Mouse (Mus musculus) megakaryocyte, embryonic 14.5 days (primary cell): ENCODE data around the gene Cant1. TPM values are rescaled to one million over a fixed set of nuclear protein-coding genes. Genes with fewer than 3 reads are reported as not detected.
"Not testable (repeated sequence)": the region's sequence is repeated elsewhere in the genome, so short reads cannot be mapped to it uniquely, and the experiment has no call there.

ENCODE experiments used
- H3K27me3 ChIP-seq: replicated peaks from 2 replicates; pipeline ENCODE3; 2012; ENCODE audit warnings: inconsistent platforms
- H3K36me3 ChIP-seq: replicated peaks from 2 replicates; pipeline ENCODE3; 2012; ENCODE audit warnings: low read length, inconsistent platforms, mixed read lengths
- H3K4me1 ChIP-seq: 2 replicates; pipeline ENCODE4 v1.6.1; 2012; ENCODE audit warnings: inconsistent platforms
- H3K4me3 ChIP-seq: replicated peaks from 2 replicates; pipeline ENCODE3; 2012; ENCODE audit warnings: moderate library complexity, mild to moderate bottlenecking, inconsistent platforms
- H3K9me3 ChIP-seq: 2 replicates; pipeline ENCODE4 v1.6.1; 2012; ENCODE audit warnings: inconsistent platforms
- FLI1 ChIP-seq: IDR thresholded peaks from 2 replicates; pipeline ENCODE4 v1.6.1; 2012; ENCODE audit warnings: low read length, inconsistent platforms, mixed read lengths
- GATA1 ChIP-seq: IDR thresholded peaks from 3 replicates; pipeline ENCODE4 v1.6.1; 2012; ENCODE audit warnings: mixed read lengths, low read length, inconsistent platforms, borderline replicate concordance
- polyA plus RNA-seq: library from polyadenylated mRNA; stranded (reverse); fragments of >175 nt; gene quantifications from 2 replicates; pipeline ENCODE4 v1.2.3, GENCODE M21; 2012; ENCODE audit warnings: low replicate concordance; ENCODE audit not compliant: insufficient read depth

Cant1 gene
- polyA plus RNA-seq, 1 experiment, result 41.8 TPM

DNA sequence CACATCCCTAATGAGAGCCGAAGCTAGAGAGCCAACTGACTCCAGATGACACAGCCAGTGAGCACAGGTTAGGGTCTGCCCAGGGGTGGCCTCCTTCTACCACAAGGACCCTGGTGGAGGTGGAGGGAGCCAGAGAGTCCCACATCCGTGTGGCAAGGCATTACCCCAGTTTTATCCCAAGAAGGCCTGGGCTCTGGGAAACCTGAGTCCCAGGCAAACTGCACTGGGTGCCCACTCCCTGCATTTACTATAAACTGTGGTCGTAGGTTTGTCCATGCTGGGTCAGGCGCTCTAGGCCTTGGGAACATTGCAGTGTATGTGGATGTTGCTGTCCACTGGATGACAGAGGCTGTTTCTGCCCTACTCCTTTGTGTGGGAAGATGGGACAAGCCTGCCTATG, 17.7 kb downstream of the Cant1 start:
- Histone ChIP-seq H3K36me3 (peaks cover 64% of the 10 kb centered on the region), H3K27me3 (no peaks in the 10 kb centered on the region)
- TF ChIP-seq GATA1 (no peak), FLI1 (no peak)

DNA sequence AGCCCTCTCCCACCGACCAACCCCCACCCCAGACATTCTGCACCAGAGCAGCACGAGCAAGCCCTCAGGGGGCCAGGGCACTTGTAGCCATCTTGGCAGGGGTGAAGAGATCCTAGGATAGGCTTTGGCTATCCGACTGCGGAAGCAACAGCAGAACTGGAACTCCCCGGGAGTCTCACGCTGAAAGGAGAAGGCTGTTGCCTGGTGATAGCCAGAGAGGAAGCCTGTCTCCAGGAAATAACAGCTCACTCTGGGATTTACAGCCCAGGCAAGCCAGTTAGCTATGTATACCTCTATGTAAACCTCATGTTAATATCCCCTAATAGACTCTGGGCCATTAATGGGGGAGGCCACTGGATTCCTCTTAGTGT, 18.3 kb downstream of the Cant1 start:
- Histone ChIP-seq H3K27me3 (no peaks in the 10 kb centered on the region), H3K9me3 (peaks cover 11% of the 10 kb centered on the region), H3K36me3 (peaks cover 64% of the 10 kb centered on the region), H3K4me1 (peaks cover 86% of the 10 kb centered on the region), H3K4me3 (peak overlapping the region; percentile 95)
- peak; percentile 60; the same call in 1 of the 3 replicates for TF ChIP-seq GATA1
- no peak for TF ChIP-seq FLI1

More for the DNA sequence above, 17.7 kb downstream of the Cant1 start:
- Histone ChIP-seq H3K4me3 (peak overlapping the region; percentile 95), H3K4me1 (peaks cover 88% of the 10 kb centered on the region), H3K9me3 (peaks cover 5% of the 10 kb centered on the region)

DNA sequence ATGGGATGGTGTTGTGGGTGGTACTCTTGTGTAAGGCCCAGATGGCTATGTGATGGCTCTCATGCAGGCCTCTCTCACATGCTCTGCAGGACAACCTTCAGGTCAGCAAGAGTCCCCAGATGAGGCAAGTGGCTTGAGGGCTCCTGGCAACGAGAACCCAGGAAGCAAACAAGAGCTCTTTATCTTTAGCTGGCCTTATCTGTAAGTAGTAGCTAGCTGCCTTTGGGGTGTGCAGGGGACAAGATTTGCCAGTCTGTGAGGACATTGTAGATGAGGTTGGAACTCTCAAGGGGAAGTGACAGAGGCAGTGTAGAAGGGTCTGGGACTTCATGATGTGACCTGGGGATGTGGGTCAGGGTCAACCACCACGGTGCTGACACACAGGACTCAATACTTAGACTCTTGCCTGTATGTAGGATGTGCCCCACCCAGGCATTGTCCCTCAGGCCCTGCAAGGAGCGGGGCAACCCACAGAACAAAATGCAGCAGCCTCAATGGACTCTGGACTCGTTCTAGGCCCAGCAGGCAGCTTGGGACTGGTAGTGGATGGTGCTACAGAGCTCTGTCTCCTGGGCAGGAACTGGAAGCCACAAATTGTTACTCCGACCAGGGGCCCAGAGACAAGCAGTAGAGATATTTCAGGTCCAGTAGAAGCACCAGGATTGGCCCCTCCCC, 18.9 kb downstream of the Cant1 start:
- Histone ChIP-seq H3K27me3 (no peaks in the 10 kb centered on the region), H3K36me3 (peaks cover 64% of the 10 kb centered on the region), H3K4me3 (peak overlapping the region; percentile 95), H3K9me3 (peaks cover 11% of the 10 kb centered on the region), H3K4me1 (peaks cover 84% of the 10 kb centered on the region)
- TF ChIP-seq FLI1 (no peak), GATA1 (no peak)

DNA sequence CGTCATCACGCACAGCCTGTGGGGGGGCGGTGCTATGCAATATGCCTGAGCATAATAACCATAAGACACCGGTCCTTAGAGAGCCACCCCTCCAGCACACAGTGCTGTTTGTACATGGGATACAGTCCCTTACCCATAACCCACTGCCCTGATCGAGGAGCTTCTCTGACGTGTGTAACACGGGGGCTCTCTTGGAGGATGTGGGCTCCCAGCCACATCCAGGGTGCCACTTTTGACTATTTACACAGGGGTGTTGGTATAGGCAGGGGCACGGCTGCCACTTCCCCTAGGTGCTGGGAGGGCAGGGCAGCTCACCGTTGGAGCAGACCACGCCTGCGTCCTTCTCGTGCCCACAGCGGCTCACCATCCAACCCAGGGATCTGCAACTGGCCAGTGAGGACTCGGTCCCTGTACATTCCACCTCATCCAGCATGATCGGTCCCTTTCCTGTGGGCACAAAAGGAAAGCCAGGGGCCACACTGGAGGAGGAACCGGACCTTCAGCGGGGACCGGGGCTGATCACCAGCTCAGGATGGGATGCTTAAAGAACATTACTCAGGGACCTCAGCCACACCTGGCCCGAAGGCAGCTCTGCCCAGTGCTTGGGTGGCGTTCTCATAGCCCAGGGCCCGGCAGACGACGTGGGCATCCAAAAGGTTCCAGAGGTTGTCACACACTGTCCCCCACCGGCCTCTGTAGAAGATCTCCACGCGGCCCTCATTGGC, 20.9 kb downstream of the Cant1 start:
- H3K4me3 ChIP-seq, result peak overlapping the region; percentile 4
- peaks cover 72% of the 10 kb centered on the region for H3K36me3 ChIP-seq
- peaks cover 11% of the 10 kb centered on the region for H3K9me3 ChIP-seq
- H3K4me1 ChIP-seq, result peaks cover 63% of the 10 kb centered on the region
- TF ChIP-seq FLI1, result no peak
- no peak for TF ChIP-seq GATA1
- no peaks in the 10 kb centered on the region for H3K27me3 ChIP-seq

DNA sequence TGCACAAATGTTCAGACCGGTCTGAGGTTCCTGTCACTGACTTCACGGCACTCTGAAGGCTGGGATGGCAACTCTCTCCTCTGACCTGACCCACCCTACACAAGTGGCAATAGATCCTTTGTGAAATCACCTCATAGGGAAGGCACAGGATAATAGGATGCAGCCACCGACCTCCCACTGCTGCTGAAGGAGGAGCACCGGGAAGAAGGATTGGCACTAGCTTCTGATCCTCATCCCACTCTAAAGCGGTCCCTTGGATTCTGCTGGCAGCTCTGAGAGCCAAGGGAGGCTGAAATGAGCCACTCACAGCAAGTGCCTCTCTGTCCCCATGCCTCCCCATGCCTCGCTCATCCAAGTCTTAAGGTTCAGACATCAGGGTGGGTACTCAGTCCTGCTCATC, 24.3 kb downstream of the Cant1 start:
- peaks cover 92% of the 10 kb centered on the region for H3K36me3 ChIP-seq

DNA sequence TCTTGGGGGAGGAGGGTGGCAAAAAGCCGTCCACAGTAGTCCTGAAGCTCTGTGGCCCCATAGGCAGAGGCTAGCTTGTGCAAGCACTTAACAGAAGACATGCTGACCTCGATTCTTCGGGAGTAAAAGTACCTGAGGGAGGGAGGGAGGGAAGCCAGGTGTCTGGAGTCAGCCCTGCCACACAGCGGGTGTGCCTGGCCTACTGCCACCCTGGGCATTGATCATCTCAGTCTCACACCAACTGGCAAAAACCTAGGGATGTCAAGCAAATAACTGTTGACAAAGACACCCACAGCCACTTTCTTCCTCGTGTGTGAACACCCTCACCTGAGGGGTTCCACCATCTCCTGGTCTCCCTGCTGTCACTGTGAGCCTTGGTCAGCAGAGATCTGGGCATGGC, 24.9 kb downstream of the Cant1 start:
- H3K36me3 ChIP-seq, result peaks cover 87% of the 10 kb centered on the region
- H3K4me1 ChIP-seq, result peaks cover 26% of the 10 kb centered on the region
- H3K27me3 ChIP-seq, result no peaks in the 10 kb centered on the region
- no peak overlapping the region for H3K4me3 ChIP-seq
- TF ChIP-seq GATA1, result no peak
- TF ChIP-seq FLI1, result no peak
- H3K9me3 ChIP-seq, result peaks cover 17% of the 10 kb centered on the region

More for the DNA sequence above, 24.3 kb downstream of the Cant1 start:
- peaks cover 29% of the 10 kb centered on the region for H3K4me1 ChIP-seq
- TF ChIP-seq FLI1, result no peak
- no peak for TF ChIP-seq GATA1
- peaks cover 12% of the 10 kb centered on the region for H3K9me3 ChIP-seq
- H3K4me3 ChIP-seq, result no peak overlapping the region
- H3K27me3 ChIP-seq, result no peaks in the 10 kb centered on the region

DNA sequence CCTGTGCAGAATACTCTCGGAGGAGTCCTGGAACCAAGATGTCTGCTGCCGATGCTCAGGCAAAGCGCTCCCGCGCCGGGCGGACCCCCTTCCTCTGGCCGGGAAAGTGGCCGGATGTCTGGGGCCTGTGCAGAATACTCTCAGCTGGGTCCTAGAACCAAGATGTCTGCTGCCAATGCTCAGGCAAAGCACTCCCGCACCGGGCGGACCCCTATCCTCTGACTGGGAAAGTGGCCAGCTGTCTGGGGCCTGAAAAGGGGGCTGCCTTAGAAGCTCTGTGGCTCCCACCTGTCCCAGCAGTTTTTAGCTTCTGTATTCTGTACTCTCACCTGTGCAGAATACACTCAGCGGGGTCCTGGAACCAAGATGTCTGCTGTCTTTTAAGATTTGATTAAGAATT, 31.1 kb downstream of the Cant1 start:
- H3K4me1 ChIP-seq, H3K9me3 ChIP-seq, H3K4me3 ChIP-seq, H3K27me3 ChIP-seq: not testable (repeated sequence)
- H3K36me3 ChIP-seq, result peaks cover 25% of the 10 kb centered on the region

DNA sequence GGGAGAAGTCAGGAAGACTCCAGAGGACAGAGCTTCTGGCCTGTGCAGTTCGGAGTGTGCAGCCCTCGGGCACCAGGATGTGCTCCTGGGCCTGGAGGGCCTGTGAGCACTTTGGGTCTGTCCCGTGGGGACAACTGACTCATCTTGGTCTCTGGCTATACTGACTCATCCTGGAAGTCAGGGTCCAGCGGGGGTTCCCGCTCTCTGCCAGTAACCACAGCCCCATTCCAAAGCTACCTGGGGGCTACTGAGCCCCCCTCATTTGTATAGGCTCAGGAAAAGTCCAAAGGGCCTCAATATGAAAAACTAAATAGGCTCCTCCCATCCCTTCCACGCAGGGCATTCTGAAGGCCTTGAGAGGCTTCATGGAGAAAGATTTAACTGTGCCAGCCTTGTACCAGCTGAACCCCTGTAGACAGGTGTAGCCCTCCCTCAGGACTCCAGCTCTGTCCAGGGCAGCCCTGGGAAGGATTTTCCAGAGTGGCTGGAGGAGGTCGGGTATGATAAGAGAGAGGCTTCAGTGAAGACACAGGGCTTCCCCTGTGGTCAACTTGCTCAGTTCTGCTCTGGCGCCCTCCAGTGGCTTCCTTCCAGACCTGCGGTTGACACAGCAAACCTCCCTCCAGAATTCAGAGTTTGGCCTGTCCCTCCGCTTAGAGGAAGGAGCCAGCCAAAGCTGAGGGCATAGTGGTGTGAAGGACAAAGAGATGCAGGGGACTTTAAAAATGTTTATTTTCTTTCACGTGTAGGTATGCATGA, 39.5 kb downstream of the Cant1 start:
- peaks cover 7% of the 10 kb centered on the region for H3K9me3 ChIP-seq
- H3K4me1 ChIP-seq, result peaks cover 16% of the 10 kb centered on the region
- TF ChIP-seq FLI1 (no peak), GATA1 (no peak)
- no peak overlapping the region for H3K4me3 ChIP-seq
- no peaks in the 10 kb centered on the region for H3K36me3 ChIP-seq
- peaks cover 36% of the 10 kb centered on the region for H3K27me3 ChIP-seq

DNA sequence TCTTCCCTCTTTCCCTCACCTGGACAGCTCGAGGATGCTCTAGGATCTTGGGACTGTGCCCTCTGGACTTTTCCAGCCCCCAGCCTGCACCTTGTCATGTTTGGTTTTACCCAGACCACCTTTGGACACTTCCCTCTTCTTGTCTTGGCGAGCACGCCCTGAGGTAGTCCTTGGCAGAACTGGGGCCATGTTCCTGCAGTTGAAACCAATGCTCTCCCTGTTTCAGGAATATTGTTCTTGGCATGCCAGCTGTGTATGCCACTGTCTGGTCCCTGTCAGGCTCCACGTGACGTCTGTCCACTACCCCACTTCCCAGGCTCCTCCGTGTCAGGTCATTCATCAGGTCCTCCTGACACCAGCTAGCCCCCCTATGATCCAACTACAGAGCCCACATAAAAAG, 40.2 kb downstream of the Cant1 start:
- TF ChIP-seq GATA1, result no peak
- H3K9me3 ChIP-seq, result peaks cover 7% of the 10 kb centered on the region
- H3K4me3 ChIP-seq, result no peak overlapping the region
- H3K27me3 ChIP-seq, result peaks cover 43% of the 10 kb centered on the region
- H3K36me3 ChIP-seq, result no peaks in the 10 kb centered on the region
- H3K4me1 ChIP-seq, result peaks cover 16% of the 10 kb centered on the region

DNA sequence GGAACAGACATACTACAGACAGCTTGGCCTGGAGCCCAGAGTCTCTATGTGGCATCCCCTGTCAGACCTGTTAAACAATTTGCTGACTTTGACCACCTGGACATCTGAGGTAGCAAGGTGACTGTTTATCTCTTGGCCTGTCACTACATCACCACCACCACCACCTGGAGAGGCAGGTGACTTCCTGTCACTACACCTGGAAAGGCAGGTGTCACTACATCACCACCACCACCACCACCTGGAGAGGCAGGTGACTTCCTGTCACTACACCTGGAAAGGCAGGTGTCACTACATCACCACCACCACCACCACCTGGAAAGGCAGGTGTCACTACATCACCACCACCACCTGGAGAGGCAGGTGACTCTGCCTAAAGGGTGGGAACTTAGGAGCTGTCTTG, 42.6 kb downstream of the Cant1 start:
- H3K36me3 ChIP-seq, H3K9me3 ChIP-seq, H3K4me3 ChIP-seq: not testable (repeated sequence)
- Histone ChIP-seq H3K27me3 (peaks cover 59% of the 10 kb centered on the region), H3K4me1 (peaks cover 16% of the 10 kb centered on the region)
